Mouse (Mus musculus): Measurements from ENCODE around the gene Rab40c.

DNA sequence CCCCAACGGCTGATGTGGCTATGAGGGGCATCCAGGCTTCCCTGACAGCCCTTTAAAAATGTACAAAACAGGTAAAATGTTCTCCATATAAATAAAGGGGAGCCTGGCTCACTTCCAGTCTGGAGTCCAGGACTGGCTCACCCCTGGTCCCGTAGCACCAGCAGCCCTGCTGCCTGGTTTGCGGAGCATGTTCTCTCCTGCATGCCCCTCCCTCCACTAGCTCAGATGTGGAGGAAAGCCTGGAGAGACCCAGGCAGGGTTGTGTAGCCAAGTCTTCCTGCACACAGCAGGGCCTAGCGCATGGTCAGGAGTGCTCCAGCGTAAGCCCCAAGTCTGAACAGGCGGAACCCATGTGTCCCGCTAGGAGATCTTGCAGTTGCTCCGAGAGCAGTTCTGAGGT is 36.3 kb downstream of the Rab40c start:
- TF ChIP-seq CTCF (IDR thresholded peaks at IDR 0.05; ENCODE audit: low read depth): no peak
- no peak for TF ChIP-seq EP300 (optimal IDR thresholded peaks at IDR 0.05)

All from stomach, postnatal 0 days (tissue).